Mouse (Mus musculus): ENCODE measurements around the gene Gm20662. TPM values are rescaled to one million over a fixed set of nuclear protein-coding genes. Genes with fewer than 3 reads are reported as not detected.

Gm20662 gene
- total RNA-seq, 2 experiments from 2014 or later = 1.1 to 1.7 TPM

GRCm38 (mm10) chr9:108090611-108091120 is 94.5 kb downstream of the Gm20662 start:
- DNase-seq = no peak

GRCm38 (mm10) chr9:108093586-108093985 is 97.4 kb downstream of the Gm20662 start:
- no peak for DNase-seq

GRCm38 (mm10) chr9:108094184-108094941 is 98.2 kb downstream of the Gm20662 start, which contains the start of gene Apeh:
Apeh (minus strand) TSS chr9:108094606.
- peak; percentile 97 to 98 for DNase-seq

Small RNA genes within 50 kb of the gene (microRNA-seq; reads per million reads assigned to microRNA genes)
- not detected for gene Mir7088

Other genes starting within 250 kb of the Gm20662 start
- gene Rbm5, start 225.4 kb upstream of the Gm20662 start, total RNA-seq (2021) = 100 to 1,000 TPM in 1 of 2 experiments, 10 to 100 TPM in 1; 91.6 to 126 TPM
- gene Rbm6, start 123.1 kb upstream of the Gm20662 start, total RNA-seq (2021) = 10 to 100 TPM; 45.6 to 55.8 TPM
- gene Mon1a, start 108.2 kb upstream of the Gm20662 start, total RNA-seq (2021) = 10 to 100 TPM; 17.7 to 19.8 TPM
- gene Mst1r, start 89.5 kb upstream of the Gm20662 start, total RNA-seq (2021) = 10 to 100 TPM in 1 of 2 experiments, 1 to 10 TPM in 1; 5.2 to 11.9 TPM
- not detected for gene Actl11, start 67.9 kb upstream of the Gm20662 start, total RNA-seq (2021)
- 1 to 10 TPM; 2.9 to 3.6 TPM for gene Camkv, start 60.7 kb upstream of the Gm20662 start, total RNA-seq (2021)
- gene Traip, start 46.2 kb upstream of the Gm20662 start, total RNA-seq (2021) = 1 to 10 TPM; 2.0 to 3.0 TPM
- 10 to 100 TPM; 15.8 to 21.3 TPM for gene Uba7, start 20.8 kb upstream of the Gm20662 start, total RNA-seq (2021)
- gene Gm20661, start 13.3 kb upstream of the Gm20662 start, total RNA-seq (2021) = under 1 TPM; 0.33 to 0.40 TPM
- gene Inka1, start 10.5 kb upstream of the Gm20662 start, total RNA-seq (2021) = 1 to 10 TPM; 4.0 to 5.7 TPM
- gene Cdhr4, start 3.9 kb upstream of the Gm20662 start, total RNA-seq (2021) = 1 to 10 TPM in 1 of 2 experiments, under 1 TPM in 1; 0.26 to 2.1 TPM
- gene Ip6k1, start 6.2 kb downstream of the Gm20662 start, total RNA-seq (2021) = 100 to 1,000 TPM; 124 to 129 TPM
- gene Gmppb, start 52.9 kb downstream of the Gm20662 start, total RNA-seq (2021) = 10 to 100 TPM; 27.0 to 28.5 TPM
- 1 to 10 TPM; 4.5 to 4.7 TPM for gene Amigo3, start 56.8 kb downstream of the Gm20662 start, total RNA-seq (2021)
- gene Mst1, start 84.1 kb downstream of the Gm20662 start, total RNA-seq (2021) = under 1 TPM; 0.17 to 0.49 TPM
- gene Rnf123, start 87.0 kb downstream of the Gm20662 start, total RNA-seq (2021) = 10 to 100 TPM; 54.3 to 57.1 TPM
- gene Apeh, start 98.3 kb downstream of the Gm20662 start, total RNA-seq (2021) = 10 to 100 TPM; 72.7 to 88.0 TPM
- gene Bsn, start 194.0 kb downstream of the Gm20662 start, total RNA-seq (2021) = 1 to 10 TPM; 3.2 to 4.3 TPM

All from adrenal gland, postnatal 36 days (tissue).